Mouse (Mus musculus): ENCODE measurements around the gene Ddhd1. TPM values are rescaled to one million over a fixed set of nuclear protein-coding genes. Genes with fewer than 3 reads are reported as not detected.

Gene Ddhd1
- polyA plus RNA-seq, 1 experiment from 2014 or later = 9.0 TPM

DNA sequence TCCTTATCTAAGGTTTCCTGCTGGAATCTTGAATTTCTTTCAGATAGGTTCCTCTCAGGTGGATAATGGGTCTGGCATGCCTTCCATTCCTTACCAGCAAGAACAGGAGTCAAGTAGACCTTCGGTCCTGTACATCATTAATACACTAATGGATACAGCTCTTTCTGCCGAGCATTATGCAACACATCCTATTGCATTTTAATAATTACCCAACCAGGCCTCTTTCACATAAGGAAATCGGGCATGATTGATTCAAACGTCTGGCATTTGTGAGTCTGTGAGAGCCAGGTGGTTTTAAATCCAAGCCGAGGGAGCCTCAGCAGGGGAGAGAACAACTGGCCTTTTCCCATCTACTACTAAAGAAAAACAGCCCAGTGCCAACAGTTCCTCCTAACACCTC, 3.6 kb upstream of the Ddhd1 start:
- no peak overlapping the region for H3K9ac ChIP-seq
- H3K4me3 ChIP-seq (replicated peaks) = no peak overlapping the region
- no peaks in the 10 kb centered on the region for H3K36me3 ChIP-seq
- peaks cover 8% of the 10 kb centered on the region; the same call in 1 of the 2 replicates for H3K4me1 ChIP-seq
- no peaks in the 10 kb centered on the region for H3K9me3 ChIP-seq
- H3K4me2 ChIP-seq = no peak overlapping the region
- no peaks in the 10 kb centered on the region for H3K27me3 ChIP-seq (replicated peaks)
- 36% methylated on average over 5 of the region's 5 CpGs for WGBS
- H3K27ac ChIP-seq = no peak overlapping the region
- ATAC-seq (ENCODE audit: insufficient read depth, low FRiP score, low read depth) = no peak

DNA sequence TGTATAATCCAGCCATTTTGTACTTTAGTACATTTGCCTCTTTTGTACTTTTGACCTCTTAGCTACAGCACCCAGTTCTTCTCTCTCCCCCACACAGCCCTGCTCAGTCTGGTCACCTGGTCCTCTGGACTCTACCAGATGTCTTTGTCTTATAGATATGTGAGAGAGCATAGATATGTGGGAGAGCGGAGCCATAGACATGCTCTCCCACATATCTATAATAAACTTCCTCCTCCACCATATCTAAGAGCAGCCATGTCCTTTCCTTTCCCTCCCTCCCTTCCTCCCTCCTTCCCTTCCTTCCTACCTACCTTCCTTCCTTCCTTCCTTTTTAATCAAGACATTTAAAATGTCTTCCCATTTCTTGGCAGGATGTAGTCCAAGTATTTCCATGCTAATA, 2.4 kb upstream of the Ddhd1 start:
- no peak for ATAC-seq (ENCODE audit: insufficient read depth, low FRiP score, low read depth)
- Histone ChIP-seq H3K27me3 (replicated peaks) (no peaks in the 10 kb centered on the region), H3K4me1 (peaks cover 8% of the 10 kb centered on the region), H3K27ac (no peak overlapping the region), H3K9me3 (no peaks in the 10 kb centered on the region), H3K4me2 (no peak overlapping the region), H3K4me3 (replicated peaks) (no peak overlapping the region), H3K36me3 (no peaks in the 10 kb centered on the region), H3K9ac (no peak overlapping the region)
- WGBS = 78% methylated on average over 1 of the region's 1 CpGs

DNA sequence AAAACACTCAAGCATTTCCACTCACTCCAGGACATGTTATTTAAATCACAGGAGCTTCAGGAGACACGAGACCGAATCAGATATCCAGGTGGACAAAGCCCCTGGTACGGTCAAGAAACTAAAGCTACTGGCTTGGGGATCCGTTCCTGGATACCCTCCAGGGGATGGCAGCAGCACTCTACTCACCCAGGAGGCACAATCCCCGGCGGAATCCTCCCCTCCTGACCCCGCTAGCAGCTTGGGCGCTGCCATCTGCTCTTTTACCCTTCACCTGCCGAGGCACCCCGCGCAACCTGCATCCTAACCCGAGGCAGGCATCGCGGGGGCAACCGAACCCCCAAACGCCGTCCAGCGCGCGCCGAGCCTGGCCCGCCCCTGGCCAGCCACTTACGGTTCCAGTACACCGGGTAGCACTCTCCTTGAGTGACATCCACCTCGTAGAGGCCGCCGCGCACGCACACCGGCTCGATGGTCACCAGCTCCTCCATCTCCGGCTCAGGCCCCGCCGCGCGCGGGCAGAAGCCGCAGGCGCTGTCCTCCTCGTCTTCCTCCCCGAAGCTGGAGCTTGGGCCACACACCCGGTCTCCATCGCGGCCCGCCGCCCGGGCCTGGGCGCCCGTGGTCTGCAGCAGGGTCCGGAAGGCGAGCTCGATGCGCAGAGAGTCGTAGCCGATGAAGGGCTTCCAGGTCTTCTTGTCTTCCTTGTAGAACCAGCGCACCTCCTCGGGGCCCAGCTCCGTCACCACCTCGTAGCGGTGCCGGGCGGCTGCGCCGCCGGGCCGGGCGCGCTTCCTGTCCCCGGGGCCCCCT, 907 bp downstream of the Ddhd1 start:
- peaks cover 16% of the 10 kb centered on the region for H3K4me1 ChIP-seq
- under 1% methylated on average over 66 of the region's 69 CpGs for WGBS
- peak; percentile 19; the same call in 1 of the 2 replicates for ATAC-seq (ENCODE audit: insufficient read depth, low FRiP score, low read depth)
- peak overlapping the region; percentile 92 for H3K4me2 ChIP-seq
- H3K9me3 ChIP-seq = no peaks in the 10 kb centered on the region
- no peaks in the 10 kb centered on the region for H3K27me3 ChIP-seq (replicated peaks)
- H3K36me3 ChIP-seq = no peaks in the 10 kb centered on the region
- H3K27ac ChIP-seq = peak overlapping the region; percentile 95
- peak overlapping the region; percentile 81 for H3K9ac ChIP-seq
- peak overlapping the region; percentile 89 for H3K4me3 ChIP-seq (replicated peaks)

DNA sequence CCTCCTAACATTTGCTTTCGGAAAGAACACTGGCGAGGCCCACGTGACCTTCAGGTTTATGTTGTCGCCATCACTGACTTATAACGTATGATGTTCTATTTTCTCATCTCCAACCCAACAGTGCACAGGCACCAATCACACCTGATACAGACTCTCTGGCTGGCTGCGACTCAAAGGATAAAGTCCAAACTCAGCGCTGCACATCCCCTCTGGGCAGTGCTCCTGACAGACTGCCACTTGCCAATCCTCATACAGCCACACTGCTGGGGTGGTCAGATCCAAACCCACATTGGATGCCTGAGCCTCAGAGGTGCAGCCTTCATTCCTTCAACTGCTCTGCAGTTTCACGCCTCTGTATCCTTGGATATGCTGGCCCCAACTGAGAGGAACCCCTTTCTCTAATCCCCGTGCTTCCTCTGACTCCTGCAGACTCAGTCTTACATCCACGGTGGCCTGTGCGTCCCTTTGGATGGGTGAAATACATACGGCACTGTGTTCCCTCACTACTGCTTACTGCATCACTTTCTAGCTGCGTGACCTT, 3.0 kb downstream of the Ddhd1 start:
- Histone ChIP-seq H3K4me1 (peaks cover 18% of the 10 kb centered on the region), H3K4me2 (no peak overlapping the region), H3K4me3 (replicated peaks) (no peak overlapping the region), H3K36me3 (no peaks in the 10 kb centered on the region), H3K9ac (no peak overlapping the region), H3K9me3 (no peaks in the 10 kb centered on the region), H3K27me3 (replicated peaks) (no peaks in the 10 kb centered on the region), H3K27ac (no peak overlapping the region)
- no peak for ATAC-seq (ENCODE audit: insufficient read depth, low FRiP score, low read depth)
- 80% methylated on average over 13 of the region's 13 CpGs for whole genome bisulfite sequencing

DNA sequence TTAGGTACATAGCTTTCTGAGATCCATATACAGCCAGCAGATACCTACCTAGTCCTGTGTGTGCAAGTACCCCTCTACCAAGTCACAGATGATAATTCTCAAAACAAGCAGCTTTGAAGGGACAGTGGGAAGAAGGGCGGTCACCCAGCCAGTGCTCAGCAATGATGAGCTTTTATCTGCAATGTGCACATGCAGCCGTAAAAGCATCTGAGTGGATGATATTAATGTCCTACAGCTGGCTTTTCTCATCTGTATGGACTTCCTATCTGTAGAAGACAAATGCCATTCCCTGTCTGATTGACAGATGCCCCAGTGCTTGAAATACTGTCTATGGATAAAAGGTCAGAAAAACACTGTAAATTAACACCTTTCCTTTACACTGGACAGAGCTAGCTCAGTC, 4.2 kb downstream of the Ddhd1 start:
- Histone ChIP-seq H3K4me2 (no peak overlapping the region), H3K4me3 (replicated peaks) (no peak overlapping the region), H3K4me1 (peaks cover 14% of the 10 kb centered on the region), H3K27me3 (replicated peaks) (no peaks in the 10 kb centered on the region), H3K36me3 (no peaks in the 10 kb centered on the region), H3K9ac (no peak overlapping the region), H3K9me3 (no peaks in the 10 kb centered on the region), H3K27ac (no peak overlapping the region)
- 54% methylated on average over 2 of the region's 2 CpGs for WGBS
- peak; percentile 67; the same call in 1 of the 2 replicates for ATAC-seq (ENCODE audit: insufficient read depth, low FRiP score, low read depth)

DNA sequence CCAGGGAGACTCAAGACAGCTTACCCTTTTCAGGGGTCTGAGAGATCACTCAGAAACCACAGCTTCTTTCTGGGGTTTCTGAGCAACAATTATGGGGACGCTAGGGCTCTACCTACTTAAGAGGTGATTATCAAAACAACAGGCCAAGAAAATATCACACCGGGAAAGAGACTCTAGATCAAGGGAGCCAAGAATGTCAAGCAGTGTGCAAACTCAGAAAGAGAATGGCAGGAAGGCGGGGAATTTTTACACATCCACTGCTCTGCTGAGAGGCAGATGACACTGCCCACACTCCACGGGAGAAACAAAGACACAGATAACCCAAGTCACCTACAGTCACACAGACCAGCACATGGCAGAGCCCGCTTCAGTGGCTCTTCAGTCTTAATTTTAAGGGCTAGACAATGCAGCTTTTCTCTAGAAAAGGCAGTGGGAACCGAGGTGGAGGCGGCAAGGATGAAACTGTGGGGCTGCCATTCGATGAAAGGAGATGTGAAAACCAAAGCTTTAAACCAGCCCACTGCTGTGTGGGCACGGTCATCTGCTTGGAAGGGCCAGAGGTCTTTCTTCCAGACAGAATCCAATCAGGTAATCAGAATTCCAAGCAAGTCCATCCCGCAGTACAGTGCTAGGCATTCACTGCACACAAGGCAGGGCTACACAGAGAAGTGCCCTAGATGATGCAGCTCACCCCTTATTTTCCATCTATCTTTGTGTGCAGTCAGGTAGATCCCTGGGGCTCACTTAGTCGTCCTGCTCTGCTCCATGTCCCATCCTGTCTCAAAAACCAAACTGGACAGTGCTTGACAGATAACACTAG, 8.7 kb downstream of the Ddhd1 start:
- 0 out of 2 replicates have a peak overlapping the region, but pooled peaks have one; percentile 23 for H3K27ac ChIP-seq
- H3K9me3 ChIP-seq = no peaks in the 10 kb centered on the region
- ATAC-seq (ENCODE audit: insufficient read depth, low FRiP score, low read depth) = no peak
- no peak overlapping the region for H3K9ac ChIP-seq
- no peaks in the 10 kb centered on the region for H3K27me3 ChIP-seq (replicated peaks)
- H3K4me1 ChIP-seq = peaks cover 5% of the 10 kb centered on the region; the same call in 1 of the 2 replicates
- no peaks in the 10 kb centered on the region for H3K36me3 ChIP-seq
- WGBS = 68% methylated on average over 11 of the region's 11 CpGs
- no peak overlapping the region for H3K4me2 ChIP-seq
- H3K4me3 ChIP-seq (replicated peaks) = no peak overlapping the region

DNA sequence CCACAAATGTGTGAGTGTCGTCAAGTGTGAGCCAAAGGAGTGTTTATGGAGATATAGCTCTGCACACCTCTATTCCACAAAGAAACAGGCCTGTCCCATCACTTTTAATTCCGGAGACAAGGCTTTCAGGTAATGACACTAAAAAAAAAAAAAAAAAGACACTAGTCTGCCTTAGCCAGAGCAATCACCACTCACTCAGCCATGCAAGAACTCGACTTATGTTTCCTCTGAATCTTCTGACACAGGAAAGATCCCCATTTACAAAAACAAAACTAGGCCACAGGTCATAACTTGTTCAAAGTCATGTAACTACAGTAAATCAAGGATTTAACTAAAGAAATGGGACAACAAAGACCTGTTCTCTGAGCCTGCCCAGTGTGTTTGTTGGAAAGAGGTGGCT, 9.8 kb downstream of the Ddhd1 start:
- H3K27ac ChIP-seq = no peak overlapping the region

DNA sequence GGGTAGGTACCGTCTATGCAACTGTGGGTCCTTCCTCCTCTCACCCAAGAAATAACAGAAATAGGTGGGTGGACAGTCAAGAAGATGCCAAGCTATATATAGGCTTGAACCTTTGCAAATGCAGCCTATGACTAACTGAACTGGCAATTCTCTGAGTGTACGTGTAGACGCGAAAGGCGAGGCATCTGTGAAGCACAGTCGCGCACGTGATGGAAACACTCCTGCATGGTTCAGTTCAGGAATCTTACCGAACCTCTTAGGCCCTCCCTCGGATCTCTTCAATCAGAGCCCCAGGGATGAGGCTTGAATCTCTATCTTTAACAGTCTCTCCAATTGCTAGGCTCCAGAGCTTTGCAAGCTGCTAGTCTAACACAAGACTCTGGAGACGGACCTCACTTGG, 10.3 kb downstream of the Ddhd1 start:
- ATAC-seq (ENCODE audit: insufficient read depth, low FRiP score, low read depth) = no peak

More for the DNA sequence above, 9.8 kb downstream of the Ddhd1 start:
- no peaks in the 10 kb centered on the region for H3K36me3 ChIP-seq
- no peak overlapping the region for H3K9ac ChIP-seq
- no peak for ATAC-seq (ENCODE audit: insufficient read depth, low FRiP score, low read depth)
- WGBS = 76% methylated on average over 3 of the region's 3 CpGs
- H3K4me3 ChIP-seq (replicated peaks) = no peak overlapping the region
- no peaks in the 10 kb centered on the region for H3K9me3 ChIP-seq
- H3K4me1 ChIP-seq = peaks cover 5% of the 10 kb centered on the region; the same call in 1 of the 2 replicates
- H3K4me2 ChIP-seq = no peak overlapping the region
- no peaks in the 10 kb centered on the region for H3K27me3 ChIP-seq (replicated peaks)

DNA sequence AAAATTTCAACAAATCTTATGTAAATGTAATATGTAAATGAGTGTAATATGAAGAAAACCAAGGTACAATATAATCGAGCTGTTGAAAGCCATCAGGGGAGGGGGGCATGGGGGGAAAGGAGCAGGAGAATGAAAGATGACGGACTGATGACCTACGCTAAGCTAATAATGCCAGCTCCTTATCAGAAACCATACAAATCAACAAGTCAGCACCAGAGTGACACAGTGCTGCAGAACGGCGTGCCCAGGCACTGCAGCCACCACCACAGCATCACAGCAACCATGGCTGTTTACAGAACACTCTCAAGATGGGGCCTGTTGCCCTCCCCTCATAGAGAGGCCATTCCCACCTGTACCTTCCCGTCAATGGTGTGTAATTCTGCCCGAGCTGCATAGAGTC, 10.8 kb downstream of the Ddhd1 start:
- no peak for ATAC-seq (ENCODE audit: insufficient read depth, low FRiP score, low read depth)
- Histone ChIP-seq H3K4me1 (peaks cover 3% of the 10 kb centered on the region; the same call in 1 of the 2 replicates), H3K4me2 (no peak overlapping the region), H3K36me3 (no peaks in the 10 kb centered on the region), H3K4me3 (replicated peaks) (no peak overlapping the region), H3K9me3 (no peaks in the 10 kb centered on the region), H3K9ac (no peak overlapping the region), H3K27ac (no peak overlapping the region), H3K27me3 (replicated peaks) (no peaks in the 10 kb centered on the region)
- WGBS = 63% methylated on average over 7 of the region's 7 CpGs

More for the DNA sequence above, 10.3 kb downstream of the Ddhd1 start:
- 88% methylated on average over 11 of the region's 11 CpGs for WGBS
- Histone ChIP-seq H3K36me3 (no peaks in the 10 kb centered on the region), H3K4me3 (replicated peaks) (no peak overlapping the region), H3K27me3 (replicated peaks) (no peaks in the 10 kb centered on the region), H3K9me3 (no peaks in the 10 kb centered on the region), H3K4me2 (no peak overlapping the region), H3K4me1 (peaks cover 5% of the 10 kb centered on the region; the same call in 1 of the 2 replicates), H3K27ac (no peak overlapping the region), H3K9ac (no peak overlapping the region)

DNA sequence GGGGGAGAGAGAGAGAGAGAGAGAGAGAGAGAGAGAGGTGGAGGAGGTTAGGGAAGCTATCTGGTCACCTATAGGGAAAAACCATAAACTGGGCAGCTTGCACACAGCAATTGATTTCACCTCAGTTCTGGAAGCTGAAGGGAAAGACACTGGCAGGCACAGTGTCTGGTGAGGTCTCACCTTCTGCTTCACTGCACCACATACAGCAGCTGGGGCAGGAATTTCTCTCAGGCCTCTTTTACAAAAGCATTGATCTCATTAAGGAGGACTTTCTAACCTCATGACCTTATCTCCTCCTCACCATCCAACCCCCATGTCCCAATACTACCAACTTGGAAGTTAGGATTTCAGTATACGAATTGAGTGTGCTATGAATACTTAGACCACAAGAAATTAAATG, 13.2 kb downstream of the Ddhd1 start:
- Histone ChIP-seq H3K4me1 (no peaks in the 10 kb centered on the region), H3K9ac (no peak overlapping the region), H3K9me3 (no peaks in the 10 kb centered on the region), H3K27ac (no peak overlapping the region), H3K36me3 (no peaks in the 10 kb centered on the region), H3K27me3 (replicated peaks) (no peaks in the 10 kb centered on the region), H3K4me2 (no peak overlapping the region), H3K4me3 (replicated peaks) (no peak overlapping the region)
- 85% methylated on average over 1 of the region's 1 CpGs for WGBS
- no peak for ATAC-seq (ENCODE audit: insufficient read depth, low FRiP score, low read depth)

DNA sequence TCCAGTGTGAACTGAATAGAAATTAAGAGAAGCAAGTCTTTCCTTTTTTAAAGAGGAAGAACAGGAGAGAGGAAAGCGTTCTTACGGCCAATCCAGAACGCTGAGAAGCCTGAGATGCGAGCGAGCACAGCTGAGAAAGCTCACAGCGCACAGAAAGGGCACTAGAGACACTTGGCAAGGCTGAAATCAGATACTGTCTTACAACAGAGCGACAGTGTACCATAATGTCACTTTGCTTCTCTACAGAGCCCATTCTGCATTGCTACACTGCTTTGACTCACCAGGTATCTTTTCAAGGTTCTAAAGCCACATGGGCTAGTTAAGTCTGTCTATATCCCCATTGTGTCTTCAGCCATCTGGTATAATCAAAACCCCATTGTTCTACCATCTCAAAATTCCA, 13.7 kb downstream of the Ddhd1 start:
- Histone ChIP-seq H3K4me2 (no peak overlapping the region), H3K9me3 (no peaks in the 10 kb centered on the region), H3K27me3 (replicated peaks) (no peaks in the 10 kb centered on the region), H3K36me3 (no peaks in the 10 kb centered on the region), H3K4me1 (no peaks in the 10 kb centered on the region), H3K27ac (no peak overlapping the region), H3K4me3 (replicated peaks) (no peak overlapping the region), H3K9ac (no peak overlapping the region)
- no peak for ATAC-seq (ENCODE audit: insufficient read depth, low FRiP score, low read depth)
- WGBS = 60% methylated on average over 7 of the region's 7 CpGs

DNA sequence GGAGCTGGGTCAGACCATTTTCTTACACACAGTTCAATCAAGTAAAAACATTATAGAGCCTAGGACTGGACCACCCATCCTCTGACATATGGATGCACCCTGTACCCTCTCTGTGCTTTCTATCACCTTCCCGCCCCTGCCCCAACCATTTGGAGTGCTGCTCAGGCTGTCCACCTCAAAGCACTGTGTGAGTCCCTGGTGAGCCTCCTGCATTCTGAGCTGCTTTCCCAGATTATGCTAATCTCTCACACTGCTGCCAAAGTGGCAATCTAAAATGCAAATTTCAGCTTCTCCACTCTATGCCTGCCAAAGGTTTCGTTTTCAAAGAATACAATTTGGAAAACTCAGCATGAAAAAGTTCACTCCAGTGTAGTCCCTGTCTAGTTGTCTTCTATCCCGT, 14.5 kb downstream of the Ddhd1 start:
- H3K9me3 ChIP-seq = no peaks in the 10 kb centered on the region
- H3K9ac ChIP-seq = no peak overlapping the region
- ATAC-seq (ENCODE audit: insufficient read depth, low FRiP score, low read depth) = no peak
- H3K4me1 ChIP-seq = no peaks in the 10 kb centered on the region
- no peak overlapping the region for H3K27ac ChIP-seq
- 65% methylated on average over 3 of the region's 3 CpGs for WGBS
- H3K4me3 ChIP-seq (replicated peaks) = no peak overlapping the region
- no peaks in the 10 kb centered on the region for H3K27me3 ChIP-seq (replicated peaks)
- no peaks in the 10 kb centered on the region for H3K36me3 ChIP-seq
- no peak overlapping the region for H3K4me2 ChIP-seq

Measured in stomach, embryonic 15.5 days (tissue).